Mouse (Mus musculus): ENCODE results near the gene Zic5.

DNA sequence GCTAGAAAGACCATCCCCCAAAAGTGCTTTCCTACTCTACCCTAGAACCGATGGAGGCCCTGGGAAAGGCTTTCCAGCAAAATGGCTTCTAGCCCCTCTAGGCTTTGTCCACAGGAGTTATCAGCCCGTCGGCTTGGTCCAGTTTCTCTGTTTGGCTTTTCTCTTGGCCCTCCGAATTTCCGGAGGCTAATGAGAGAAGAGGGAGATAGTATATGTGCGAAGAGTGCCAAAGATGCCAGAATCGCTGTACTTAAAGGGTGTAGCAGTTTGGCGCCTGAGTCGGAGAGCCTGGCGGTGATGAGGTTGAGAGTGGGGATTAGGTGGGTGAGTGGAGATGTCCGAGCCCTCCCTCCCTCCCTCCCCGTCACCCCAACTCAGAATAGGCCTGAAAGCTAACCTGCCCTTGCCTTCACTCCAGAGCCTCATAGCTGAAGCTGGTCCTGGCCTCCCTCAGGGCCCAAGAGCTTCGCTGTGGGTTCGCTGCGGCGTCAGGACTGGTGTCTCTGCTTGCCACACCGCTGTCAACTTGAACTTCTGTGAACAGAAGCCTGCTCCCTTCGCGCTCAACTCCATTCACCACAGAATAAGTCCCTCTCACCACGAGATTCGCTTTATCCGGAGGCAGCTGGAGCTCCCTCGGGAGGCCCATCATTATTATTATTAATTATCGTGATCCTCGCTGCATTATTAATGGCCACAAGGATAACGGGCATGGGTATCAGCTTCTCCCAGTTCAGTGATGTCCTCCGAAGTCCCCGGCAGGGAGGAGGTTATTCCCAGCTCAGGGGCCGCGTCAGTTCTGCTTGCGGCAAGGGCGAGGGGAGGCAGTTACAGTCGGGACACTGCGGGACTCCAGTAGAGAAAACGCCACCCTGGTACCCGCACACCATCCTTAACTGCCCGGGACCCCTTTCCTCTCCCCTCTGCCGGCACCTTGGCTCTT lies 16.9 kb upstream of the Zic5 start:
- TF ChIP-seq CTCF (IDR thresholded peaks at IDR 0.05; ENCODE audit: extremely low read depth, insufficient read depth, insufficient read length, insufficient replicate concordance) = no peak
- no peak for TF ChIP-seq POLR2A (IDR thresholded peaks at IDR 0.05; ENCODE audit: low read depth, low read length)

All from spleen, adult 2 months (tissue).